Mouse (Mus musculus) layer of hippocampus, postnatal 25 days (tissue): Measurements from ENCODE around the gene Rcc1l. TPM values are rescaled to one million over a fixed set of nuclear protein-coding genes. Genes with fewer than 3 reads are reported as not detected.
A peak's percentile ranks its signal among the peaks of the same experiment; 100 is the strongest.

ENCODE experiments used
- DNase-seq, 2 experiments: peaks; one replicate each; pipeline ENCODE4 v3.0.0; 2022; ENCODE audit warnings: mixed read lengths in 2 of 2, low spot score in 1 of 2; ENCODE audit errors: extremely low spot score in 1 of 2
- total RNA-seq, 2 experiments: library from RNA; stranded (reverse); gene quantifications; 2 replicates each; pipeline ENCODE4 v1.2.3; 2021

The Rcc1l gene
- 10 to 100 TPM; 14.0 to 15.7 TPM for total RNA-seq

GRCm38 (mm10) chr5:134176169-134176881, at the start of gene Rcc1l:
Gene Rcc1l (minus strand): TSS chr5:134176774.
- DNase-seq: peak; percentile 57 to 72

DNA sequence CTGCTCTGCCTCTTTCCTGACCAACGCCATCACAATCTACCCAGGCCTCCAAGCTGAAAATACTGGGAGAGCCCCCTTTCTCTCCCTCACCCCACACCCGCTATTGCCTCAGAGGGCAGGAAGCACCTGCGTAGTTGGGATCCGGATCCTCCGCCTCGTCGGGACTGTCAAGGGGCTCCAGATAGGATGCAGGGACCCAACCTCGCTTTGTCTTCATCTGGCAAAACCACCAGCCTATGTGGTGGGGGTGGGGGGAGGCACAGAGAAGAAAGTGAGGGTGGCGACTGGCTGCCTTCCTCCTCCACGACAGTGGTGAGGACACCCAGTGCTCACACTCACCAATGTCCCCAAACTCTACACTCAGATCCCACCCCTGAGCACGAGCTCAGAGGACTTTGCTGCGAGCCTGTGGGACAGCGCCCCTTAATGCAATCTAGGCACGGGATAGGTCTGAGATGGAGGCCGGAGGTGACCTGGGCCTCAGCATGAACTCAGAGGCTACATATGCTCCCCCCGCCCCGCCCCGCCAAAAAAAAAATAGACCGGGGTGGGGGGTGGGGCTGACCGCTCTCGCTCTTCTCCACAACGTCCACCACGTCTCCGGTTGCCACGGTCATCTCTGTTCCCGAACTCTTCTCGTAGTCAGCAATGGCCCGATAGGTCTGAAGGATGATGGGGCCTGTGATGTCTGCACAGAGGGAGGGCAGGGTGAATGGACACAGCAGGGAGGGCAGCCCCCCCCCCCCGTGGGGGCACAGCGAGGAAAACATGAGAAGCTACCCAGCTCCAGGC, 48.7 kb upstream of the Rcc1l start:
- DNase-seq: no peak

- DNase-seq: no peak
Observed at GRCm38 (mm10) chr5:134221708-134222150, 45.2 kb upstream of the Rcc1l start.

DNA sequence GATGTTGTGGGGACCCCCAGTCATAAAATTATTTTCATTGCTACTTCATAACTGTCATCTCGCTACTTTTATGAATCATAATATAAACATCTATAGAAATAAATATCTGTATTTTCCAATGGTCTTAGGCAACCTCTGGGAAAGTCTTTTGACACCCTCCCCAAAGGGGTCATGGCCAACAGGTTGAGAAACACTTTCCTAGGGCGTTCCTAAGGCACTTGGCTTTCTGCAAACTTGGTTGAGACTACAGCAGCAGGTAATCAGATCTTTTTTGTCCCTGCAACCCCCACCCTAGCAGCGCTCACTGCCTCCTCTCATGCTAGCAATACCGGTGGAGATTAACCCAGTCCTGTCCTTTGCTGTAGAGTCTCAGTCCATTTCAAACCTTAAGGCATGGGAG, 44.7 kb upstream of the Rcc1l start:
- no peak for DNase-seq

GRCm38 (mm10) chr5:134217900-134218299, 41.3 kb upstream of the Rcc1l start:
- no peak for DNase-seq

- DNase-seq: no peak
Observed at GRCm38 (mm10) chr5:134214021-134214806, 37.6 kb upstream of the Rcc1l start.

GRCm38 (mm10) chr5:134209931-134210554, 33.5 kb upstream of the Rcc1l start:
- DNase-seq: no peak

DNA sequence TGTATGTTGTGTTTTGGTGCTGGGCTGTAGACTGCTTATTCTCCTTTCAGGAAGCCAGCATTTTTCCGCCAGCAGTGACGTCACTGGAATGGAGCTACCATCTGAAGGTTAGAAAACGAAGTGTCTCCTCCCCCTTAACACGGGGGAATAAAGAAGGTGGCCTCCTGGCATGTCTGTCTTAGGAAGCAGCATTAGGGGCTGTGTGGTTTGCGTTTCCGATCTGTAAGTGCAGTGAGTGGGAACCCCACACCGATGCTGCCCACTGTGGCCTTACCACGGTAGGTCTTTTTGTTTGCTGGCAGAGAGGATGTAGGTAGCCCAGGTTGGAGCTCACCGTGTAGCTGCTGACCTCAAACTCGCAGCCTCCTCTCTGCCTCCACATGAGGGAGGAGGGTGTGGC, 30.1 kb upstream of the Rcc1l start:
- DNase-seq: no peak

DNA sequence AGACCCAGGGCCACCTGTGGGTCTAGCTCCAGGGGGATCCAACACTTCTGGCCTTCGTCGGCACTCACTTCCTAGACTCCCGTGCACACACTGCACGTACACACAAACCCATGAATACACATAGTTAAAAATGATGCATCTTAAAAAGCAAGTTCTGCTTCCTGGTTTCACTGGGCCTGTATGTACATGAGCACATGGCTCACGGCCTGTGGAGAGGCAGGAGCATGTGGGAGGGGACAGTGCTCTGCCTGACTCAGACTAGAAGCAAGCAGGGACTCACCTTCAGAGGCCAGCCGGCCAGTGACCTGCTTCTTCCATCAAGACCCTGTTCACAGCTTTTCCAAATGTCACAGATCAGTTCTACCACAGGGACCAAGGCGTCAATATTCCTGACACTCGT, 17.1 kb upstream of the Rcc1l start:
- no peak for DNase-seq

DNA sequence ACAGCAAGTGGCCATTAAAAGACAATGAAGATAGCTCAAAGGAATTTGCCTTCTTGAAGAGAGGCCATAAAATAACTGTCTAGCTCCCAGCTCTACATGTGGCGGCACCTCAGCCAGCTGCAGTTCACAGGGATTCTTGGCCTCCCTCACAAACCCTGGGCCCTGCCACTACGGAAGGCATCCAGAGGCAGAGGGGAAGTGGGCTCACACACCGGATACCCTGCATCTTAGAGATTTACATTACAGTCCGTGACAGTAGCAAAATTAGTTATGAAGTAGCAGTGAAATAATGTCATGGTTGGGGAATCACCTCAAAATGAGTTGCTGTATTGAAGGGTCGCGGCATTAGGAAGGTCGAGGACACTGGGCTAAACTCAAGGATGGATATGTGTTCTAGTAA, 12.0 kb upstream of the Rcc1l start:
- no peak for DNase-seq

DNA sequence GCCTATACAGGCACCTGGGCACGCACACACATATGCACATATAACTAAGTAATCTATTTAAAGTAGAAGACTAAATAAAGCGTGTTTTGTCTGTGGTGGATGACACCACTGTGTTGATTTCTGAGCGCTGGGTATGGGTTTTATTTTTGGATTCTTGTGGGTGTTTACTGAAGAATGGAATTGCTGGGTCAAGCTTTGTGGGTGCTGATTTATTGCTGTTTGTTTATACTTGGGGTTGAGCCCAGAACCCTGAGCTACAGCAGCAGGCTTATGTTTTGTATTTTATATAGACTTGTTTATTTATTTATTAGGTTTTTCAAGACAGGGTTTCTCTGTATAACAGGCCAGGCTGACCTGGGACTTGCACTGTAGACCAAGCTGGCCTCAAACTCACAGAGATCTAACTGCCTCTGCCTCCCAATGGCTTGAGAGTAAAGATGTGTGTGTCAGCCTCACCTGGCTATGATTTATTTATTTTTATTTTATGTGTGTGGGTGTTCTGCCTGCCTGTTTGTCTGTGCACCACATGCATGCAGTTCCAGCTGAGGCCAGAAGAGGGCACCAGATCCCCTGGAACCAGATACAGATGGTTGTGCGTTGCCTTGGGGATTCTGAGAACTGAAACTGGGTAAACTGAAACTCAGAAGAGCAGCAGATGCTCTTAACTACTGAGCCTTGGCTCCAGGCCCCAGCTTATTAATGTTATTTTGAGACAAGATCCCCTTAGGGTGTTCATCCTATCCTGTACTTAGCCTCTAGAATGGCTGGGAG, 10.6 kb upstream of the Rcc1l start:
- peak; percentile 27 to 58 for DNase-seq

- no peak for DNase-seq
Observed at GRCm38 (mm10) chr5:134186059-134186458, 9.5 kb upstream of the Rcc1l start.

DNA sequence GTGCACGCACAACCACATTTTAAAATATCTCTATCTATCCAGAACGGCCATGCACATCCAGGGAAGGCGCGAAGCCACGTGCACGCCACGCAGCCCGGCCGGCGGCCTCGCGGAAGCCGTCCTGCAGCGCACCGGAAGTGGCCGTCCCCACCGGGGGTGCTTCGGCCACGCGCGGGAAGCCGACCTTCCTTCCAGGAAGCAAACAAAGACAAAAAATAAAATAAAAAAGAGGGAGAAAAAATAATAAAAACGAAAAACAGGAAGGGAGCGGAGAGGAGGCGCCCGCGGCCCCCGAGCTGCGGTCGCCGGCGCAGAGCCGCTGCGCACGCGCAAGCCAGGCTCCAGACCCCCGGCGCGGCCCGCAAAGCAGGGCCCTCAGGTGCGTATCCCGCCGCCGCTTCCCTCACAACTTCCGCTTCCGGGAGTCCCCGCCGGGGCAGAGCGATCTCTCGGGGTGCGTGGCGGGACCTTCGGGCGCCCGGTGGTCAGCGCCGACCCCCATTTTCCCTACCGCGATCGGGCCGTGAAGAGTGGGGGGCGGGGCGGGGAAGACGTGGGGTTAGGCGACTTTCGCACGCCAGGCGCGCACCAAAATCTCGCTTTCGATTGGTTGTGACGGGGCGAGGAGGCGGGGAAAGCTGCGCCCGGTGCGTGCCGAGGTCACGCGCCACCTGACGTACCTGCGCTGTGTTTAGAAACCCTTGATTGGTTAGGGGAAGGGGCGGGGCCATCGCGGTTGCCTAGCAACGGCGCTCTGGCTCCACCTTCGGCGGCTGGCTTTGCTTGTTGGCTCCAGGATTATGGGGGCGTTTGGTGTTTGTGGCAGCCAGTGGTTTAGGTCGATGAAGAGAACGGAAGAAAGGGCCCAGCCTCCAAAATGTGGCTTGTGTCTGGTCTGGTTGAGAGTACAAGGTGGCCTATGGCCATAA, 7.6 kb upstream of the Rcc1l start, which contains the start of gene Gtf2ird2:
Gene Gtf2ird2, plus strand, starts transcription at position 140 of the 929 bp plus-strand sequence.
- peak; percentile 96 for DNase-seq

- no peak for DNase-seq
Observed at GRCm38 (mm10) chr5:134183162-134183561, 6.6 kb upstream of the Rcc1l start.

DNA sequence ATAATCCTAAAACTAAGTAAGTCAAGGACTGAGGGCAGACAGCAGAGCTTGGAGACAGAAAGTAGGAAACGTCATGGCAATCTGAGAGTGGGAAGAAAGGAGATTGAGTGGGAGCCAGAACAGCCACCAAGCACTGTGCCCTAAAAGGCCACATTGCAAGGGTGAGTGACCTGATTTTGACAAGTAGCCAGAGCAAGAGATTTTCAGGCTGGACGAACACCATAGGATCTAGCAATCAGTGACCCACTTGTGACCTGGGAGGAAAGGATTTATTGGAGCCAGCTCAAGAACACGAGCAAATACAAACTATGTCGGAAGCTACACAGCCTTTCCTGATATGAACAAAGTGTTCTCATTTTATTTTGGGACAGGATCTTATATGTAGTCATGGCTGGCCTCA, 6.2 kb upstream of the Rcc1l start:
- no peak for DNase-seq

- no peak for DNase-seq
Observed at GRCm38 (mm10) chr5:134182172-134182571, 5.6 kb upstream of the Rcc1l start.

DNA sequence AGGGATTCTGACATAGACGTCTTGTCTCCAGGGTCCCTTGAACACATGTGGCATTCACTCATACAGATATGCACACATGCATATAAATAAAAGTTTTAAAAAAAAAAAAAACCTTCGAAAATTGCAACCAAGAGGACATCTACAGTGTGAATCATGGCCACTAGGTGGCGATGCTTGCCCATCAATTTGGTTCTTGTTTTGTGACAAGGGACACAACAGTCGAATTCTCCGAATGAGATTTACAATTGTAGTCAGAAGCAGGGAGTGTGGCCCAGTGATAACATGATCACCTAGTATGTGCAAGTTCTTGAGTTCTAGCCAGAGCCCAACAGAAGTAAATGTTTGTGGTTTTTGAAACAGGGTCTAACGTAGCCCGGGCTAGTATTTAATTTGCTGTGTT, 3.3 kb upstream of the Rcc1l start:
- peak; percentile 64 to 87 for DNase-seq

DNA sequence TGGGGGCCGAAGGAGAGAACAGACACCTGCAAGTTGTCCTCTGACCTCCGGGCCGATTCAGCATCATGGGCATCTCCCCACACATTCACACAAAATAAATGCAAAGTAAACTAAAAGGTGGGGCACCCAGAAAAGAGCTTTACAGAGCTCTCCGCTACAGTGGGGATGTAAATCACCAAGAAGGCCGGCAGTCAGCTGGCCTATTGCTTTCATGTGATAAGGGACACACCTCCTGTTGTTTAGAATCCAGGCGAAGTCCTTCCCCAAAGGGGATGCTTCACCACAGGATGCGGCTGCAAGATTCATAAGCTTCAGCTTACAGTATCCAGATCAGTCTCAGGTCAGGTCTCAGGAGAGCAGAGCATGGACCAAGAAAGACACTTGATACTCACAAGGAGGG, 2.0 kb upstream of the Rcc1l start:
- no peak for DNase-seq

DNA sequence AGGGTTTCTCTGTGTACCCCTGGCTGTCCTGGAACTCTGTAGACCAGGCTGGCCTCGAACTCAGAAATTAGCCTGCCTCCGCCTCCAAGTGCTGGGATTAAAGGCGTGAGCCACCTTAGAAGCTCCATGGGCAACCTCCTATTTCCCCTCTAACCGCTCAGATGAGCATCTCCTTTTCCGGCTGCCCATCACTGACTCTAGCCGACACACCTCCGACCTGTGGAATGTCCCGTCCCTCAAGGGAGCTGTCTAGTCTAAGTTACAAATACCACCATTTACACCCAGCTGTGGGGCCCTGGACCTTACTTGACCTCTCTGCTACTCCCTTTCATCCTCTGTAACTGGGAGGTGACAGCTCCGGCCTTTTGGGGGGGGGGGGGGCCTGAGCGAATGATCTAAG, 878 bp downstream of the Rcc1l start:
- no peak for DNase-seq
